Mouse (Mus musculus): ENCODE results near the gene Tmx2. TPM values are rescaled to one million over a fixed set of nuclear protein-coding genes. Genes with fewer than 3 reads are reported as not detected.

Gene Tmx2
- polyA plus RNA-seq, 1 experiment: not detected

- no peak for TF ChIP-seq POLR2A (IDR thresholded peaks at IDR 0.05; ENCODE audit: insufficient read depth, low read depth, low read length)
- no peak for TF ChIP-seq CTCF (IDR thresholded peaks at IDR 0.05; ENCODE audit: insufficient read depth, low read depth, low read length)
- Histone ChIP-seq H3K4me1 (ENCODE audit: control insufficient read depth, insufficient read depth, low read length) (no peaks in the 10 kb centered on the region), H3K27ac (ENCODE audit: insufficient read depth, low read depth, low read length) (peak overlapping the region; percentile 95), H3K4me3 (ENCODE audit: insufficient read depth, low read depth, low read length) (no peak overlapping the region)
- 27% methylated on average over 9 of the region's 9 CpGs for WGBS
Observed at GRCm38 (mm10) chr2:84716423-84717355, 37.7 kb upstream of the Tmx2 start.

- no peak for TF ChIP-seq POLR2A (IDR thresholded peaks at IDR 0.05; ENCODE audit: insufficient read depth, low read depth, low read length)
- no peak for TF ChIP-seq CTCF (IDR thresholded peaks at IDR 0.05; ENCODE audit: insufficient read depth, low read depth, low read length)
- Histone ChIP-seq H3K4me3 (ENCODE audit: insufficient read depth, low read depth, low read length) (peak overlapping the region; percentile 84), H3K27ac (ENCODE audit: insufficient read depth, low read depth, low read length) (peak overlapping the region; percentile 95), H3K4me1 (ENCODE audit: control insufficient read depth, insufficient read depth, low read length) (no peaks in the 10 kb centered on the region)
- under 1% methylated on average over 33 of the region's 33 CpGs for WGBS
Observed at GRCm38 (mm10) chr2:84715562-84716361, 36.8 kb upstream of the Tmx2 start.

GRCm38 (mm10) chr2:84714811-84715561 lies 36.0 kb upstream of the Tmx2 start, which contains the start of gene Zdhhc5:
TSS of gene Zdhhc5 (minus strand) at chr2:84715180.
- peak; percentile 53 for TF ChIP-seq POLR2A (IDR thresholded peaks at IDR 0.05; ENCODE audit: insufficient read depth, low read depth, low read length)
- TF ChIP-seq CTCF (IDR thresholded peaks at IDR 0.05; ENCODE audit: insufficient read depth, low read depth, low read length): no peak
- WGBS: under 1% methylated on average over 107 of the region's 107 CpGs
- no peaks in the 10 kb centered on the region for H3K4me1 ChIP-seq (ENCODE audit: control insufficient read depth, insufficient read depth, low read length)
- peak within 1 kb of the TSS; percentile 95 for H3K27ac ChIP-seq (ENCODE audit: insufficient read depth, low read depth, low read length)
- H3K4me3 ChIP-seq (ENCODE audit: insufficient read depth, low read depth, low read length): peak within 1 kb of the TSS; percentile 84

GRCm38 (mm10) chr2:84714422-84714810 lies 35.5 kb upstream of the Tmx2 start:
- Histone ChIP-seq H3K27ac (ENCODE audit: insufficient read depth, low read depth, low read length) (peak overlapping the region; percentile 87), H3K4me1 (ENCODE audit: control insufficient read depth, insufficient read depth, low read length) (no peaks in the 10 kb centered on the region), H3K4me3 (ENCODE audit: insufficient read depth, low read depth, low read length) (peak overlapping the region; percentile 77)
- under 1% methylated on average over 26 of the region's 26 CpGs for WGBS
- TF ChIP-seq CTCF (IDR thresholded peaks at IDR 0.05; ENCODE audit: insufficient read depth, low read depth, low read length) (no peak), POLR2A (IDR thresholded peaks at IDR 0.05; ENCODE audit: insufficient read depth, low read depth, low read length) (no peak)

- H3K4me3 ChIP-seq (ENCODE audit: insufficient read depth, low read depth, low read length): no peak overlapping the region
- H3K4me1 ChIP-seq (ENCODE audit: control insufficient read depth, insufficient read depth, low read length): peaks cover 2% of the 10 kb centered on the region; the same call in 1 of the 2 replicates
- no peak for TF ChIP-seq CTCF (IDR thresholded peaks at IDR 0.05; ENCODE audit: insufficient read depth, low read depth, low read length)
- no peak for TF ChIP-seq POLR2A (IDR thresholded peaks at IDR 0.05; ENCODE audit: insufficient read depth, low read depth, low read length)
- no peak overlapping the region for H3K27ac ChIP-seq (ENCODE audit: insufficient read depth, low read depth, low read length)
- 57% methylated on average over 2 of the region's 2 CpGs for WGBS
Observed at GRCm38 (mm10) chr2:84711898-84712297, 33.0 kb upstream of the Tmx2 start.

GRCm38 (mm10) chr2:84707523-84707922 lies 28.6 kb upstream of the Tmx2 start:
- TF ChIP-seq POLR2A (IDR thresholded peaks at IDR 0.05; ENCODE audit: insufficient read depth, low read depth, low read length) (no peak), CTCF (IDR thresholded peaks at IDR 0.05; ENCODE audit: insufficient read depth, low read depth, low read length) (no peak)
- Histone ChIP-seq H3K4me1 (ENCODE audit: control insufficient read depth, insufficient read depth, low read length) (peaks cover 2% of the 10 kb centered on the region; the same call in 1 of the 2 replicates), H3K4me3 (ENCODE audit: insufficient read depth, low read depth, low read length) (no peak overlapping the region), H3K27ac (ENCODE audit: insufficient read depth, low read depth, low read length) (no peak overlapping the region)
- WGBS: 10% methylated on average over 1 of the region's 1 CpGs

- no peak overlapping the region for H3K27ac ChIP-seq (ENCODE audit: insufficient read depth, low read depth, low read length)
- no peak for TF ChIP-seq POLR2A (IDR thresholded peaks at IDR 0.05; ENCODE audit: insufficient read depth, low read depth, low read length)
- no peak for TF ChIP-seq CTCF (IDR thresholded peaks at IDR 0.05; ENCODE audit: insufficient read depth, low read depth, low read length)
Observed at GRCm38 (mm10) chr2:84705295-84705694, 26.4 kb upstream of the Tmx2 start.

GRCm38 (mm10) chr2:84704329-84704728 lies 25.4 kb upstream of the Tmx2 start:
- peaks cover 2% of the 10 kb centered on the region; the same call in 1 of the 2 replicates for H3K4me1 ChIP-seq (ENCODE audit: control insufficient read depth, insufficient read depth, low read length)
- H3K4me3 ChIP-seq (ENCODE audit: insufficient read depth, low read depth, low read length): no peak overlapping the region
- WGBS: 77% methylated on average over 5 of the region's 5 CpGs
- H3K27ac ChIP-seq (ENCODE audit: insufficient read depth, low read depth, low read length): no peak overlapping the region
- TF ChIP-seq CTCF (IDR thresholded peaks at IDR 0.05; ENCODE audit: insufficient read depth, low read depth, low read length) (no peak), POLR2A (IDR thresholded peaks at IDR 0.05; ENCODE audit: insufficient read depth, low read depth, low read length) (no peak)

More at GRCm38 (mm10) chr2:84705295-84705694, 26.4 kb upstream of the Tmx2 start:
- 92% methylated on average over 1 of the region's 1 CpGs for WGBS
- Histone ChIP-seq H3K4me1 (ENCODE audit: control insufficient read depth, insufficient read depth, low read length) (peaks cover 2% of the 10 kb centered on the region; the same call in 1 of the 2 replicates), H3K4me3 (ENCODE audit: insufficient read depth, low read depth, low read length) (no peak overlapping the region)
